Comparison of ENCODE assay signal across 11 mouse cellular contexts in genomic region chr2:157723883-157724573, GRCm38 (mm10). TPM values are rescaled to one million over a fixed set of nuclear protein-coding genes. Genes with fewer than 3 reads are reported as not detected.
DNase-seq lines count a peak whose midpoint lies in the region; ATAC-seq lines count a peak whose summit lies in the region.
"Had no signal": no experiment of that assay in that cellular context is flagged by ENCODE, and none has a peak within 500 bp of the region (broad histone marks: within the 10 kb centered on the region; RNA-seq: fewer than 3 reads in every experiment).

No protein-coding gene starts in this region.

- no peak overlapping the region for H3K4me3 ChIP-seq in kidney, embryonic 14.5 days (ENCODE audit: low read length)
- H3K4me3 ChIP-seq in embryonic facial prominence, embryonic 15.5 days (replicated peaks) = no peak overlapping the region
- H3K4me3 ChIP-seq in intestine, embryonic 16.5 days (ENCODE audit: low read length) = no peak overlapping the region
- H3K4me3 ChIP-seq in neural tube, embryonic 13.5 days = no peak overlapping the region

- no peaks in the 10 kb centered on the region for H3K27me3 ChIP-seq in kidney, embryonic 14.5 days (ENCODE audit: control insufficient read depth, insufficient read depth, low read length)
- H3K27me3 ChIP-seq in embryonic facial prominence, embryonic 15.5 days = no peaks in the 10 kb centered on the region
- no peaks in the 10 kb centered on the region for H3K27me3 ChIP-seq in intestine, embryonic 16.5 days (replicated peaks; ENCODE audit: control insufficient read depth, insufficient read depth, low read length)
- H3K27me3 ChIP-seq in neural tube, embryonic 13.5 days = no peaks in the 10 kb centered on the region

- no peak overlapping the region for H3K9ac ChIP-seq in kidney, embryonic 14.5 days (ENCODE audit: low read depth, low read length)
- H3K9ac ChIP-seq in embryonic facial prominence, embryonic 15.5 days = no peak overlapping the region
- H3K9ac ChIP-seq in intestine, embryonic 16.5 days (ENCODE audit: low read depth, low read length) = no peak overlapping the region
- peak overlapping the region; percentile 52 for H3K9ac ChIP-seq in neural tube, embryonic 13.5 days

- H3K4me2 ChIP-seq in kidney, embryonic 14.5 days (replicated peaks; ENCODE audit: low read depth, low read length) = no peak overlapping the region; the same call in 1 of the 2 replicates
- no peak overlapping the region for H3K4me2 ChIP-seq in embryonic facial prominence, embryonic 15.5 days (replicated peaks)
- no peak overlapping the region for H3K4me2 ChIP-seq in intestine, embryonic 16.5 days (ENCODE audit: low read depth, low read length)
- H3K4me2 ChIP-seq in neural tube, embryonic 13.5 days = 0 out of 2 replicates have a peak overlapping the region, but pooled peaks have one; percentile 3

- no peaks in the 10 kb centered on the region for H3K9me3 ChIP-seq in kidney, embryonic 14.5 days (ENCODE audit: control insufficient read depth, low read length)
- H3K9me3 ChIP-seq in embryonic facial prominence, embryonic 15.5 days (replicated peaks) = no peaks in the 10 kb centered on the region
- no peaks in the 10 kb centered on the region for H3K9me3 ChIP-seq in intestine, embryonic 16.5 days (ENCODE audit: control insufficient read depth, low read length)
- no peaks in the 10 kb centered on the region for H3K9me3 ChIP-seq in neural tube, embryonic 13.5 days

- DNase-seq in kidney, postnatal 10 days = no peak
- DNase-seq in cerebellum, adult 11 months = no peak
- no peak for DNase-seq in spleen, adult 18-20 months
- no peak for DNase-seq in left cerebral cortex, adult 18-20 months (ENCODE audit: low spot score in 2 of 2)
- DNase-seq: gastrocnemius, postnatal 10 days; thymus, postnatal 36 days had no signal

- H3K4me1 ChIP-seq in kidney, embryonic 14.5 days (ENCODE audit: control insufficient read depth, insufficient read depth, low read length) = peaks cover 13% of the 10 kb centered on the region; the same call in 1 of the 2 replicates
- H3K4me1 ChIP-seq in embryonic facial prominence, embryonic 15.5 days = peaks cover 15% of the 10 kb centered on the region
- no peaks in the 10 kb centered on the region for H3K4me1 ChIP-seq in intestine, embryonic 16.5 days (ENCODE audit: control insufficient read depth, insufficient read depth, low read length)
- H3K4me1 ChIP-seq in neural tube, embryonic 13.5 days (replicated peaks) = peaks cover 24% of the 10 kb centered on the region

- peak; percentile 73 for ATAC-seq in kidney, embryonic 14.5 days (ENCODE audit: low FRiP score, low TSS enrichment)
- peak; percentile 71 for ATAC-seq in embryonic facial prominence, embryonic 15.5 days (ENCODE audit: insufficient number of reproducible peaks, low FRiP score, low TSS enrichment, low read depth)
- ATAC-seq in intestine, embryonic 16.5 days = no peak
- peak; percentile 83 for ATAC-seq in neural tube, embryonic 13.5 days (ENCODE audit: low read depth)

- no peaks in the 10 kb centered on the region for H3K36me3 ChIP-seq in kidney, embryonic 14.5 days (ENCODE audit: control insufficient read depth, insufficient read depth, low read length)
- no peaks in the 10 kb centered on the region for H3K36me3 ChIP-seq in embryonic facial prominence, embryonic 15.5 days
- no peaks in the 10 kb centered on the region for H3K36me3 ChIP-seq in intestine, embryonic 16.5 days (ENCODE audit: control insufficient read depth, insufficient read depth, low read length)
- no peaks in the 10 kb centered on the region for H3K36me3 ChIP-seq in neural tube, embryonic 13.5 days

- peak overlapping the region; percentile 65 for H3K27ac ChIP-seq in kidney, embryonic 14.5 days (ENCODE audit: low read depth, low read length)
- peak overlapping the region; percentile 73 for H3K27ac ChIP-seq in embryonic facial prominence, embryonic 15.5 days (replicated peaks)
- H3K27ac ChIP-seq in intestine, embryonic 16.5 days (ENCODE audit: low read length) = peak overlapping the region; percentile 18; the same call in 1 of the 2 replicates
- peak overlapping the region; percentile 92 for H3K27ac ChIP-seq in neural tube, embryonic 13.5 days (replicated peaks)
- H3K27ac ChIP-seq: macrophage had no signal

- 37% methylated on average over 8 of the region's 8 CpGs for WGBS in kidney, embryonic 14.5 days
- 19% methylated on average over 8 of the region's 8 CpGs for WGBS in embryonic facial prominence, embryonic 15.5 days
- 57% methylated on average over 8 of the region's 8 CpGs for WGBS in intestine, embryonic 16.5 days
- WGBS in neural tube, embryonic 13.5 days = 34% methylated on average over 8 of the region's 8 CpGs

RNA-seq across cellular contexts. Expression of gene Ctnnbl1, which starts 13.2 kb away (rescaled TPM):
- polyA plus RNA-seq in kidney, embryonic 14.5 days (2014; fragmentation: Nextera tagmentation; extraction: Ambion mirVana) = 55.4 and 77.1 TPM in 2 replicates
- polyA plus RNA-seq in embryonic facial prominence, embryonic 15.5 days (2015; fragmentation: Nextera tagmentation; extraction: Ambion mirVana) = 51.9 and 55.2 TPM in 2 replicates
- polyA plus RNA-seq in intestine, embryonic 16.5 days (2015; fragmentation: Nextera tagmentation; extraction: Ambion mirVana) = 40.3 and 48.2 TPM in 2 replicates
- polyA plus RNA-seq in neural tube, embryonic 13.5 days (2015; fragmentation: Nextera tagmentation; extraction: Ambion mirVana) = 69.7 and 72.2 TPM in 2 replicates
- total RNA-seq in left cerebral cortex, adult 18-20 months (2021) = 10 to 100 TPM; 30.7 to 35.2 TPM

Comparison
In these comparisons a context has a peak if more than half of its experiments do, and no peak if none do; other contexts are left out.
1. H3K27ac ChIP-seq: peak in every context shown above with its lines; median percentile 92 in neural tube, embryonic 13.5 days; 73 in embryonic facial prominence, embryonic 15.5 days; 65 in kidney, embryonic 14.5 days; 18 in intestine, embryonic 16.5 days.